Mouse (Mus musculus): ENCODE measurements around the gene Rab11b.

Rab11b gene

GRCm38 (mm10) chr17:33695471-33695870 is 64.9 kb downstream of the Rab11b start:
- POLR2A ChIA-PET, result interaction anchor here in 2 of 4 experiments (1.0 to 3.4 kb wide), 10 partner anchors 10 to 129 kb away, joined by 3 to 11 read pairs (median 4); partner anchors contain the start of genes Zfp414 (in 2 of the 2), Hnrnpm (in 1 of the 2), Ndufa7 (in 1 of the 2) and Rab11b (in 1 of the 2)

More at GRCm38 (mm10) chr17:33695471-33695870, 64.9 kb downstream of the Rab11b start:
- CTCF ChIA-PET, result no interaction called here
